Mouse (Mus musculus): ENCODE data around the gene Gm20708. TPM values are rescaled to one million over a fixed set of nuclear protein-coding genes. Genes with fewer than 3 reads are reported as not detected.

Gm20708 gene
- polyA plus RNA-seq, 1 experiment from 2014 or later: 0.18 TPM

DNA sequence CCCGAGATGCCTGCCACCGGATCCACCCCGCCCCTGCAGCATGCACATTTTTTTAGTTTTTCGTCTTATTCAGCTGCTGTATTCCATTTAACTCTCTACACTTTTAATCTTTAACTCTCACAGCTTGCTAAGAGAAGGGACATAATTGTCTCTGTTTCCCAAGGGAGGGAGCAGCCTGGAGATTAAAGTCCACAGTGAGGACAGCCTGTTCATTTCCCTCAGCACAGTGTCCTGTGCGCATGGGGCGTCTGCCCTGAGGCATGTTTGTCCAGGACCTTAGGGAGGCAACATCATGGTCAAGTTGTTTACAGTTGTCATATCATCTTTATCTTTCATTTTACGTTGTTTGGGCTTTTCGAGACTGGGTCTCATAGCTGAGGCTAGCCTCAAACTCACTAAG is 24.6 kb downstream of the Gm20708 start:
- H3K4me3 ChIP-seq (ENCODE audit: low read depth, low read length): no peak overlapping the region
- no peak overlapping the region for H3K9ac ChIP-seq (ENCODE audit: low read length)
- DNase-seq (ENCODE audit: low spot score): no peak
- 81% methylated on average over 8 of the region's 8 CpGs for WGBS
- H3K4me1 ChIP-seq (replicated peaks; ENCODE audit: control insufficient read depth, insufficient read depth): peaks cover 4% of the 10 kb centered on the region
- H3K27me3 ChIP-seq (ENCODE audit: control insufficient read depth, insufficient read depth, low read length): no peaks in the 10 kb centered on the region
- H3K27ac ChIP-seq (replicated peaks): no peak overlapping the region
- ATAC-seq (ENCODE audit: low FRiP score, low TSS enrichment): no peak
- no peaks in the 10 kb centered on the region for H3K9me3 ChIP-seq (ENCODE audit: control insufficient read depth, low read length)
- H3K36me3 ChIP-seq (ENCODE audit: control insufficient read depth, insufficient read depth, low read length): no peaks in the 10 kb centered on the region
- H3K4me2 ChIP-seq (replicated peaks; ENCODE audit: low read depth): no peak overlapping the region
- TF ChIP-seq EP300 (optimal IDR thresholded peaks at IDR 0.05): no peak
- TF ChIP-seq CTCF (IDR thresholded peaks at IDR 0.05; ENCODE audit: low read depth): no peak

DNA sequence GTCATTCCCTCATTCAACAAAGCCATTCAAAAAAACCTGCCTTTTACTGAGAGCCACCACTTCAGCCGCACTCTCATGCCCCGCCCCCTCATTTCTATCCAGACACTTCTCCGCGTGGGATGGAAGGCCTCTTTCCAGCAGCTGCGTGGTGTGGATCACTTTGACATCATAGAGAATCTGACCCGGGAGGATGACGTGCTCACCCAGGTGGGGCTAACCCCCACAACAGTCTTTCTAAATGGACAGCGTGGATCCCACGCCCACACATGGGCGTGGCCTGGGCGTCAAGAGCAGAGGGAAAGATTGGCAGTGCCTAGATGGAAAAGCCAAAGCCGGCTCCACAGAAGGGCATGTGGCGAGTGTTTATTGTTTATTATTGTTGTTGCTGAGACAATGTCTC is 26.8 kb downstream of the Gm20708 start:
- no peaks in the 10 kb centered on the region for H3K36me3 ChIP-seq (ENCODE audit: control insufficient read depth, insufficient read depth, low read length)
- no peaks in the 10 kb centered on the region for H3K9me3 ChIP-seq (ENCODE audit: control insufficient read depth, low read length)
- DNase-seq (ENCODE audit: low spot score): peak; percentile 62
- no peak overlapping the region for H3K27ac ChIP-seq (replicated peaks)
- no peak overlapping the region for H3K9ac ChIP-seq (ENCODE audit: low read length)
- H3K4me3 ChIP-seq (ENCODE audit: low read depth, low read length): no peak overlapping the region
- 24% methylated on average over 13 of the region's 13 CpGs for WGBS
- peak overlapping the region; percentile 6; the same call in 1 of the 2 replicates for H3K4me2 ChIP-seq (replicated peaks; ENCODE audit: low read depth)
- H3K27me3 ChIP-seq (ENCODE audit: control insufficient read depth, insufficient read depth, low read length): no peaks in the 10 kb centered on the region
- no peak for TF ChIP-seq CTCF (IDR thresholded peaks at IDR 0.05; ENCODE audit: low read depth)
- no peak for TF ChIP-seq EP300 (optimal IDR thresholded peaks at IDR 0.05)
- no peaks in the 10 kb centered on the region for H3K4me1 ChIP-seq (replicated peaks; ENCODE audit: control insufficient read depth, insufficient read depth)
- no peak for ATAC-seq (ENCODE audit: low FRiP score, low TSS enrichment)

DNA sequence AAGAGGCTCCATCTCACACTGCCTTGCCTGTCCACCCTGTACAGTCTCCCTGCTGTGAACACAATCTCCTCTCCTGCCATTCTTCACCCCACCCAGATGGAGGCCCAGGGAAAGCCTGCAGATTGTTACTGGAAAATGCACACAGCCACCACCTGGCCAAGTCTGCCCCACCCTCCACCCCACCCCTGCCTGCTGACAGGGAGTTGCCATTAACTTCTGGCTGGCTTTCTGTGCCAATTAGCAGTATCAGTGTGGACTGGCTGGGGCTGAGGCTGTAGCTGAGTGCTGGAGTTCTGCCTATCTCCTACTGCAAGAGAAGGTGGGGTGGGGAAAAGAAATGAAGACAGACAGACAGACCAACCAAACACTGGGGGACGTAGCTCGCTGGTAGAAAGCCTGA is 29.1 kb downstream of the Gm20708 start:
- Histone ChIP-seq H3K27ac (replicated peaks) (peak overlapping the region; percentile 76), H3K9me3 (ENCODE audit: control insufficient read depth, low read length) (no peaks in the 10 kb centered on the region), H3K4me2 (replicated peaks; ENCODE audit: low read depth) (no peak overlapping the region), H3K27me3 (ENCODE audit: control insufficient read depth, insufficient read depth, low read length) (no peaks in the 10 kb centered on the region), H3K4me1 (replicated peaks; ENCODE audit: control insufficient read depth, insufficient read depth) (no peaks in the 10 kb centered on the region), H3K36me3 (ENCODE audit: control insufficient read depth, insufficient read depth, low read length) (no peaks in the 10 kb centered on the region), H3K9ac (ENCODE audit: low read length) (no peak overlapping the region), H3K4me3 (ENCODE audit: low read depth, low read length) (no peak overlapping the region)
- TF ChIP-seq CTCF (IDR thresholded peaks at IDR 0.05; ENCODE audit: low read depth) (no peak), EP300 (optimal IDR thresholded peaks at IDR 0.05) (no peak)
- WGBS: 32% methylated on average over 2 of the region's 2 CpGs
- DNase-seq (ENCODE audit: low spot score): peak; percentile 91
- ATAC-seq (ENCODE audit: low FRiP score, low TSS enrichment): peak; percentile 81

DNA sequence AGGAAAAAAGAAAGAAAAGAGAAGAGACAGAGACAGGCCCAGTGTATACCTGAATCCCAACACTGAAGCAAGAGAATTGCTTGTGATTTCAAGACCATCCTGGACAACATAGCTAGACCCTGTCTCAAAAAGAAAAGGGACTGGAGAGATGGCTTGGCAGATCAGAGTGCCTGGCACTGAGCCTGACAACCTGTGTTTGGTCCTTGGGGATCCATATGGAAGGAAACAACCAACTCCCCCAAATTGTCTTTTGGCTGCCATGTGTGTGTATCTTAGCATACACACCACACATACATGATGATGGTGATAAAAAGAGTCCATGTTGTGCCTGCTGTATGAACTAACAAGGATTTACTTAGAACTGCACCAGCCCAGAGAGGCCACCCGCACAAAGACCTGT is 29.6 kb downstream of the Gm20708 start:
- no peaks in the 10 kb centered on the region for H3K27me3 ChIP-seq (ENCODE audit: control insufficient read depth, insufficient read depth, low read length)
- H3K36me3 ChIP-seq (ENCODE audit: control insufficient read depth, insufficient read depth, low read length): no peaks in the 10 kb centered on the region
- TF ChIP-seq EP300 (optimal IDR thresholded peaks at IDR 0.05): no peak
- TF ChIP-seq CTCF (IDR thresholded peaks at IDR 0.05; ENCODE audit: low read depth): no peak
- H3K27ac ChIP-seq (replicated peaks): peak overlapping the region; percentile 76
- no peak overlapping the region for H3K4me3 ChIP-seq (ENCODE audit: low read depth, low read length)
- ATAC-seq (ENCODE audit: low FRiP score, low TSS enrichment) (no peak), DNase-seq (ENCODE audit: low spot score) (no peak)
- H3K4me2 ChIP-seq (replicated peaks; ENCODE audit: low read depth): no peak overlapping the region
- no peaks in the 10 kb centered on the region for H3K4me1 ChIP-seq (replicated peaks; ENCODE audit: control insufficient read depth, insufficient read depth)
- WGBS: 71% methylated on average over 1 of the region's 1 CpGs
- no peak overlapping the region for H3K9ac ChIP-seq (ENCODE audit: low read length)
- no peaks in the 10 kb centered on the region for H3K9me3 ChIP-seq (ENCODE audit: control insufficient read depth, low read length)

DNA sequence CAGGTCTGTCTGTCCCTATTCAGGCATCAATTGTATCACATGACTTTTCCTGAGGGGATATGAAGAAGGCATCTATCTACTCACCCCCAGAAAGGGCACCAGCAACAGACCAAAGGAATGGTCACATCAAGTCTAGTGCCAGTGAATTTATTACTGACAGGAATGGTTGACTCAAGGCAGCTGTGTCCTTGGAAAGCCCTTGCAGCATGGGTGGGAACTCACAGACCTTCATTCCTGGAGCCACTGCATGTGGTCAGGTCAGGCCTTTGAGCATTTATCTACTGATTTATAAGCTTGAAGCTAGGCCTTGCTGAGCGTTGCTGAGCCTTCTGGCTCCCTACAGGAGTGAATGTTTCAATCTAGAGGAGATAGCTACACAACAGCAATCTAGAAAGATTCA is 31.4 kb downstream of the Gm20708 start:
- WGBS: 50% methylated on average over 1 of the region's 1 CpGs
- no peak overlapping the region for H3K4me2 ChIP-seq (replicated peaks; ENCODE audit: low read depth)
- no peaks in the 10 kb centered on the region for H3K4me1 ChIP-seq (replicated peaks; ENCODE audit: control insufficient read depth, insufficient read depth)
- H3K27ac ChIP-seq (replicated peaks): no peak overlapping the region
- DNase-seq (ENCODE audit: low spot score) (no peak), ATAC-seq (ENCODE audit: low FRiP score, low TSS enrichment) (no peak)
- H3K27me3 ChIP-seq (ENCODE audit: control insufficient read depth, insufficient read depth, low read length): no peaks in the 10 kb centered on the region
- TF ChIP-seq EP300 (optimal IDR thresholded peaks at IDR 0.05): no peak
- TF ChIP-seq CTCF (IDR thresholded peaks at IDR 0.05; ENCODE audit: low read depth): no peak
- no peak overlapping the region for H3K9ac ChIP-seq (ENCODE audit: low read length)
- H3K9me3 ChIP-seq (ENCODE audit: control insufficient read depth, low read length): no peaks in the 10 kb centered on the region
- no peak overlapping the region for H3K4me3 ChIP-seq (ENCODE audit: low read depth, low read length)
- H3K36me3 ChIP-seq (ENCODE audit: control insufficient read depth, insufficient read depth, low read length): no peaks in the 10 kb centered on the region

DNA sequence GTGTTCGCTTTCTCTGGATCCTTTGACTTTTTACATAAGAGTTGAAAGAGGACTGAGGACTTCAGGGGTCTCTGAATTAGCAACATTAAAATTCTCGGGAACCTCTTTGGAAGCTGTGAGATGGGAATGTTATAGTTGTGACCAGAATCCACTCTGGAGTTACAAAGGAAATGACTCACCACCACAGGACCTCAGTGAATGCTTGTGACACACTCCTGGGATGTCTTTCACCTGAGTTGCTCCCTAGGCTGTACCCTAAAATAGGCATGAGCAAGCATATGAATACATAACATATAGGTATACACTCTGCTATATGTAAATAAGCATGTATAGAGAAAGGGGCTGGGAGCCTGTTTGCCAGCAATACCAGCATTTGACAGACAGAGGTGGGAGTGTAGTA is 34.0 kb downstream of the Gm20708 start:
- WGBS: 84% methylated on average over 2 of the region's 2 CpGs
- no peak for ATAC-seq (ENCODE audit: low FRiP score, low TSS enrichment)

More for the DNA sequence above, 34.0 kb downstream of the Gm20708 start:
- Histone ChIP-seq H3K4me2 (replicated peaks; ENCODE audit: low read depth) (no peak overlapping the region), H3K4me1 (replicated peaks; ENCODE audit: control insufficient read depth, insufficient read depth) (peaks cover 5% of the 10 kb centered on the region; the same call in 1 of the 2 replicates), H3K27me3 (ENCODE audit: control insufficient read depth, insufficient read depth, low read length) (no peaks in the 10 kb centered on the region), H3K4me3 (ENCODE audit: low read depth, low read length) (no peak overlapping the region), H3K9me3 (ENCODE audit: control insufficient read depth, low read length) (no peaks in the 10 kb centered on the region), H3K36me3 (ENCODE audit: control insufficient read depth, insufficient read depth, low read length) (no peaks in the 10 kb centered on the region), H3K27ac (replicated peaks) (no peak overlapping the region), H3K9ac (ENCODE audit: low read length) (no peak overlapping the region)
- DNase-seq (ENCODE audit: low spot score): no peak
- TF ChIP-seq EP300 (optimal IDR thresholded peaks at IDR 0.05) (no peak), CTCF (IDR thresholded peaks at IDR 0.05; ENCODE audit: low read depth) (no peak)

Data from stomach, postnatal 0 days (tissue).